Mouse (Mus musculus): ENCODE results near the gene Gcnt2. TPM values are rescaled to one million over a fixed set of nuclear protein-coding genes. Genes with fewer than 3 reads are reported as not detected.

The Gcnt2 gene
- polyA plus RNA-seq, 1 experiment from 2014 or later = 2.1 TPM

GRCm38 (mm10) chr13:40851961-40852360 lies 7.6 kb upstream of the Gcnt2 start:
- Histone ChIP-seq H3K36me3 (no peaks in the 10 kb centered on the region), H3K9ac (no peak overlapping the region), H3K4me2 (replicated peaks) (no peak overlapping the region), H3K4me3 (no peak overlapping the region), H3K9me3 (no peaks in the 10 kb centered on the region), H3K4me1 (0 out of 2 replicates have a peak, but pooled peaks cover 3% of the 10 kb centered on the region), H3K27me3 (no peaks in the 10 kb centered on the region), H3K27ac (no peak overlapping the region)
- WGBS = 54% methylated on average over 13 of the region's 13 CpGs
- no peak for ATAC-seq (ENCODE audit: low FRiP score, low read depth)

GRCm38 (mm10) chr13:40852791-40853190 lies 6.8 kb upstream of the Gcnt2 start:
- no peak for ATAC-seq (ENCODE audit: low FRiP score, low read depth)
- no peak overlapping the region for H3K4me2 ChIP-seq (replicated peaks)
- no peaks in the 10 kb centered on the region for H3K27me3 ChIP-seq
- no peak overlapping the region for H3K9ac ChIP-seq
- no peaks in the 10 kb centered on the region for H3K9me3 ChIP-seq
- H3K27ac ChIP-seq = no peak overlapping the region
- WGBS = 91% methylated on average over 5 of the region's 5 CpGs
- H3K4me1 ChIP-seq = 0 out of 2 replicates have a peak, but pooled peaks cover 3% of the 10 kb centered on the region
- no peaks in the 10 kb centered on the region for H3K36me3 ChIP-seq
- no peak overlapping the region for H3K4me3 ChIP-seq

GRCm38 (mm10) chr13:40853842-40854241 lies 5.7 kb upstream of the Gcnt2 start:
- no peak for ATAC-seq (ENCODE audit: low FRiP score, low read depth)
- Histone ChIP-seq H3K27me3 (no peaks in the 10 kb centered on the region), H3K4me2 (replicated peaks) (peak overlapping the region; percentile 69), H3K4me1 (0 out of 2 replicates have a peak, but pooled peaks cover 3% of the 10 kb centered on the region), H3K36me3 (no peaks in the 10 kb centered on the region), H3K9me3 (no peaks in the 10 kb centered on the region), H3K9ac (no peak overlapping the region), H3K27ac (no peak overlapping the region), H3K4me3 (peak overlapping the region; percentile 43; the same call in 1 of the 2 replicates)
- WGBS = 79% methylated on average over 4 of the region's 4 CpGs

- Histone ChIP-seq H3K4me1 (peaks cover 9% of the 10 kb centered on the region), H3K27me3 (no peaks in the 10 kb centered on the region), H3K4me2 (replicated peaks) (peak overlapping the region; percentile 69), H3K9me3 (no peaks in the 10 kb centered on the region), H3K27ac (0 out of 2 replicates have a peak overlapping the region, but pooled peaks have one; percentile 17), H3K9ac (peak overlapping the region; percentile 36; the same call in 1 of the 2 replicates), H3K4me3 (peak overlapping the region; percentile 43), H3K36me3 (no peaks in the 10 kb centered on the region)
- peak; percentile 76 for ATAC-seq (ENCODE audit: low FRiP score, low read depth)
- under 1% methylated on average over 13 of the region's 13 CpGs for WGBS
Observed at GRCm38 (mm10) chr13:40854451-40855058, 5.0 kb upstream of the Gcnt2 start.

GRCm38 (mm10) chr13:40855266-40855665 lies 4.3 kb upstream of the Gcnt2 start:
- no peaks in the 10 kb centered on the region for H3K9me3 ChIP-seq
- ATAC-seq (ENCODE audit: low FRiP score, low read depth) = no peak
- H3K27me3 ChIP-seq = no peaks in the 10 kb centered on the region
- WGBS = 72% methylated on average over 6 of the region's 6 CpGs
- peaks cover 16% of the 10 kb centered on the region for H3K4me1 ChIP-seq
- no peaks in the 10 kb centered on the region for H3K36me3 ChIP-seq
- H3K4me2 ChIP-seq (replicated peaks) = peak overlapping the region; percentile 69
- no peak overlapping the region for H3K27ac ChIP-seq
- 0 out of 2 replicates have a peak overlapping the region, but pooled peaks have one; percentile 43 for H3K4me3 ChIP-seq
- no peak overlapping the region for H3K9ac ChIP-seq

- Histone ChIP-seq H3K4me1 (peaks cover 22% of the 10 kb centered on the region), H3K36me3 (no peaks in the 10 kb centered on the region), H3K9me3 (no peaks in the 10 kb centered on the region), H3K4me3 (no peak overlapping the region), H3K27ac (no peak overlapping the region), H3K27me3 (no peaks in the 10 kb centered on the region), H3K4me2 (replicated peaks) (no peak overlapping the region), H3K9ac (no peak overlapping the region)
- no peak for ATAC-seq (ENCODE audit: low FRiP score, low read depth)
- WGBS = 82% methylated on average over 8 of the region's 8 CpGs
Observed at GRCm38 (mm10) chr13:40856786-40857185, 2.8 kb upstream of the Gcnt2 start.

- Histone ChIP-seq H3K27ac (no peak overlapping the region), H3K9ac (no peak overlapping the region), H3K36me3 (no peaks in the 10 kb centered on the region), H3K4me2 (replicated peaks) (no peak overlapping the region), H3K9me3 (no peaks in the 10 kb centered on the region), H3K4me1 (peaks cover 22% of the 10 kb centered on the region), H3K27me3 (no peaks in the 10 kb centered on the region), H3K4me3 (no peak overlapping the region)
- no peak for ATAC-seq (ENCODE audit: low FRiP score, low read depth)
- WGBS = 83% methylated on average over 13 of the region's 13 CpGs
Observed at GRCm38 (mm10) chr13:40857281-40857818, 2.2 kb upstream of the Gcnt2 start.

- no peak for ATAC-seq (ENCODE audit: low FRiP score, low read depth)
- H3K27me3 ChIP-seq = no peaks in the 10 kb centered on the region
- H3K9me3 ChIP-seq = no peaks in the 10 kb centered on the region
- peak overlapping the region; percentile 56 for H3K4me2 ChIP-seq (replicated peaks)
- H3K4me3 ChIP-seq = no peak overlapping the region; the same call in 1 of the 2 replicates
- 70% methylated on average over 8 of the region's 8 CpGs for WGBS
- no peaks in the 10 kb centered on the region for H3K36me3 ChIP-seq
- H3K27ac ChIP-seq = no peak overlapping the region
- H3K9ac ChIP-seq = no peak overlapping the region
- peaks cover 22% of the 10 kb centered on the region for H3K4me1 ChIP-seq
Observed at GRCm38 (mm10) chr13:40859225-40859624, 329 bp upstream of the Gcnt2 start.

GRCm38 (mm10) chr13:40863006-40863405 lies 3.5 kb downstream of the Gcnt2 start:
- 89% methylated on average over 9 of the region's 9 CpGs for WGBS
- no peak overlapping the region for H3K27ac ChIP-seq
- H3K4me2 ChIP-seq (replicated peaks) = no peak overlapping the region
- H3K36me3 ChIP-seq = no peaks in the 10 kb centered on the region
- H3K4me1 ChIP-seq = peaks cover 19% of the 10 kb centered on the region
- no peak for ATAC-seq (ENCODE audit: low FRiP score, low read depth)
- H3K9me3 ChIP-seq = no peaks in the 10 kb centered on the region
- no peak overlapping the region for H3K9ac ChIP-seq
- H3K27me3 ChIP-seq = no peaks in the 10 kb centered on the region
- H3K4me3 ChIP-seq = no peak overlapping the region

- 3% methylated on average over 16 of the region's 16 CpGs for WGBS
- H3K27me3 ChIP-seq = no peaks in the 10 kb centered on the region
- no peak overlapping the region for H3K27ac ChIP-seq
- H3K4me2 ChIP-seq (replicated peaks) = peak overlapping the region; percentile 35
- no peak overlapping the region for H3K4me3 ChIP-seq
- H3K9me3 ChIP-seq = 0 out of 2 replicates have a peak, but pooled peaks cover 4% of the 10 kb centered on the region
- H3K4me1 ChIP-seq = peaks cover 11% of the 10 kb centered on the region
- H3K9ac ChIP-seq = no peak overlapping the region
- H3K36me3 ChIP-seq = no peaks in the 10 kb centered on the region
- ATAC-seq (ENCODE audit: low FRiP score, low read depth) = peak; percentile 44; the same call in 1 of the 2 replicates
Observed at GRCm38 (mm10) chr13:40868844-40869587, 9.5 kb downstream of the Gcnt2 start.

- WGBS = 82% methylated on average over 5 of the region's 5 CpGs
- no peak for ATAC-seq (ENCODE audit: low FRiP score, low read depth)
- H3K27me3 ChIP-seq = no peaks in the 10 kb centered on the region; the same call in 1 of the 2 replicates
Observed at GRCm38 (mm10) chr13:40874021-40874420, 14.5 kb downstream of the Gcnt2 start.

GRCm38 (mm10) chr13:40875415-40875814 lies 15.9 kb downstream of the Gcnt2 start:
- 39% methylated on average over 5 of the region's 5 CpGs for WGBS
- H3K4me3 ChIP-seq = no peak overlapping the region
- no peak overlapping the region for H3K27ac ChIP-seq
- no peak for ATAC-seq (ENCODE audit: low FRiP score, low read depth)
- peaks cover 14% of the 10 kb centered on the region for H3K4me1 ChIP-seq
- no peak overlapping the region for H3K4me2 ChIP-seq (replicated peaks)
- H3K9me3 ChIP-seq = 0 out of 2 replicates have a peak, but pooled peaks cover 4% of the 10 kb centered on the region
- H3K9ac ChIP-seq = no peak overlapping the region
- no peaks in the 10 kb centered on the region for H3K36me3 ChIP-seq
- no peaks in the 10 kb centered on the region; the same call in 1 of the 2 replicates for H3K27me3 ChIP-seq

More at GRCm38 (mm10) chr13:40874021-40874420, 14.5 kb downstream of the Gcnt2 start:
- peaks cover 18% of the 10 kb centered on the region for H3K4me1 ChIP-seq
- H3K4me2 ChIP-seq (replicated peaks) = no peak overlapping the region
- no peak overlapping the region for H3K4me3 ChIP-seq
- no peak overlapping the region for H3K9ac ChIP-seq
- no peaks in the 10 kb centered on the region for H3K36me3 ChIP-seq
- H3K27ac ChIP-seq = no peak overlapping the region
- H3K9me3 ChIP-seq = 0 out of 2 replicates have a peak, but pooled peaks cover 4% of the 10 kb centered on the region

Data from limb, embryonic 13.5 days (tissue).